Mouse (Mus musculus): ENCODE measurements around the gene Lrrc20. TPM values are rescaled to one million over a fixed set of nuclear protein-coding genes. Genes with fewer than 3 reads are reported as not detected.
"Not testable (repeated sequence)": the region's sequence is repeated elsewhere in the genome, so short reads cannot be mapped to it uniquely, and the experiment has no call there.

Gene Lrrc20
- polyA plus RNA-seq, 1 experiment from 2014 or later = 5.7 TPM

- H3K79me2 ChIP-seq (ENCODE audit: inconsistent target) = peaks cover 51% of the 10 kb centered on the region
- H3K27ac ChIP-seq = peak overlapping the region; percentile 81
- 2% methylated on average over 62 of the region's 62 CpGs for WGBS (ENCODE audit: missing documents)
- H3K36me3 ChIP-seq (ENCODE audit: inconsistent target) = 0 out of 2 replicates have a peak, but pooled peaks cover 6% of the 10 kb centered on the region
- peak overlapping the region; percentile 93 for H3K4me3 ChIP-seq (ENCODE audit: inconsistent target)
Observed at GRCm38 (mm10) chr10:61451931-61452617, 23.5 kb upstream of the Lrrc20 start.

GRCm38 (mm10) chr10:61452645-61453044 is 23.0 kb upstream of the Lrrc20 start, which contains the start of gene Eif4ebp2:
Eif4ebp2 (minus strand) TSS chr10:61452661.
- 0 out of 2 replicates have a peak, but pooled peaks cover 6% of the 10 kb centered on the region for H3K36me3 ChIP-seq (ENCODE audit: inconsistent target)
- H3K27ac ChIP-seq = peak within 1 kb of the TSS; percentile 81
- WGBS (ENCODE audit: missing documents) = 1% methylated on average over 36 of the region's 36 CpGs
- peaks cover 46% of the 10 kb centered on the region for H3K79me2 ChIP-seq (ENCODE audit: inconsistent target)
- H3K4me3 ChIP-seq (ENCODE audit: inconsistent target) = peak within 1 kb of the TSS; percentile 93

GRCm38 (mm10) chr10:61453171-61453570 is 22.4 kb upstream of the Lrrc20 start:
- H3K27ac ChIP-seq; H3K36me3 ChIP-seq (ENCODE audit: inconsistent target); H3K4me3 ChIP-seq (ENCODE audit: inconsistent target): not testable (repeated sequence)
- WGBS (ENCODE audit: missing documents) = 84% methylated on average over 3 of the region's 3 CpGs
- peaks cover 40% of the 10 kb centered on the region for H3K79me2 ChIP-seq (ENCODE audit: inconsistent target)

GRCm38 (mm10) chr10:61457182-61457581 is 18.4 kb upstream of the Lrrc20 start:
- Histone ChIP-seq H3K27ac (no peak overlapping the region), H3K79me2 (ENCODE audit: inconsistent target) (peaks cover under 1% of the 10 kb centered on the region; the same call in 1 of the 2 replicates), H3K4me3 (ENCODE audit: inconsistent target) (no peak overlapping the region), H3K36me3 (ENCODE audit: inconsistent target) (no peaks in the 10 kb centered on the region)
- 92% methylated on average over 3 of the region's 3 CpGs for whole genome bisulfite sequencing (ENCODE audit: missing documents)

GRCm38 (mm10) chr10:61465009-61465408 is 10.6 kb upstream of the Lrrc20 start:
- Histone ChIP-seq H3K79me2 (ENCODE audit: inconsistent target) (no peaks in the 10 kb centered on the region), H3K4me3 (ENCODE audit: inconsistent target) (no peak overlapping the region), H3K27ac (no peak overlapping the region), H3K36me3 (ENCODE audit: inconsistent target) (no peaks in the 10 kb centered on the region)
- 63% methylated on average over 4 of the region's 4 CpGs for WGBS (ENCODE audit: missing documents)

GRCm38 (mm10) chr10:61466242-61466641 is 9.4 kb upstream of the Lrrc20 start:
- Histone ChIP-seq H3K4me3 (ENCODE audit: inconsistent target) (no peak overlapping the region), H3K36me3 (ENCODE audit: inconsistent target) (no peaks in the 10 kb centered on the region), H3K79me2 (ENCODE audit: inconsistent target) (no peaks in the 10 kb centered on the region), H3K27ac (no peak overlapping the region)
- WGBS (ENCODE audit: missing documents) = 64% methylated on average over 8 of the region's 8 CpGs

- Histone ChIP-seq H3K36me3 (ENCODE audit: inconsistent target) (no peaks in the 10 kb centered on the region), H3K4me3 (ENCODE audit: inconsistent target) (no peak overlapping the region), H3K79me2 (ENCODE audit: inconsistent target) (no peaks in the 10 kb centered on the region), H3K27ac (no peak overlapping the region)
- WGBS (ENCODE audit: missing documents) = 31% methylated on average over 5 of the region's 5 CpGs
Observed at GRCm38 (mm10) chr10:61466873-61467272, 8.7 kb upstream of the Lrrc20 start.

GRCm38 (mm10) chr10:61468900-61469299 is 6.7 kb upstream of the Lrrc20 start:
- no peak overlapping the region for H3K4me3 ChIP-seq (ENCODE audit: inconsistent target)
- WGBS (ENCODE audit: missing documents) = 64% methylated on average over 7 of the region's 7 CpGs
- H3K79me2 ChIP-seq (ENCODE audit: inconsistent target) = no peaks in the 10 kb centered on the region
- H3K36me3 ChIP-seq (ENCODE audit: inconsistent target) = no peaks in the 10 kb centered on the region
- H3K27ac ChIP-seq = no peak overlapping the region

GRCm38 (mm10) chr10:61473640-61474039 is 2.0 kb upstream of the Lrrc20 start:
- no peak overlapping the region for H3K27ac ChIP-seq
- H3K36me3 ChIP-seq (ENCODE audit: inconsistent target) = no peaks in the 10 kb centered on the region
- no peaks in the 10 kb centered on the region for H3K79me2 ChIP-seq (ENCODE audit: inconsistent target)
- no peak overlapping the region for H3K4me3 ChIP-seq (ENCODE audit: inconsistent target)
- 89% methylated on average over 3 of the region's 3 CpGs for WGBS (ENCODE audit: missing documents)

- Histone ChIP-seq H3K36me3 (ENCODE audit: inconsistent target) (no peaks in the 10 kb centered on the region), H3K4me3 (ENCODE audit: inconsistent target) (no peak overlapping the region), H3K27ac (peak overlapping the region; percentile 16; the same call in 1 of the 2 replicates), H3K79me2 (ENCODE audit: inconsistent target) (no peaks in the 10 kb centered on the region)
- WGBS (ENCODE audit: missing documents) = 9% methylated on average over 1 of the region's 1 CpGs
Observed at GRCm38 (mm10) chr10:61474344-61474743, 1.3 kb upstream of the Lrrc20 start.

GRCm38 (mm10) chr10:61476440-61477165 is 1.0 kb downstream of the Lrrc20 start:
- H3K79me2 ChIP-seq (ENCODE audit: inconsistent target) = no peaks in the 10 kb centered on the region
- H3K4me3 ChIP-seq (ENCODE audit: inconsistent target) = peak overlapping the region; percentile 48
- WGBS (ENCODE audit: missing documents) = 3% methylated on average over 15 of the region's 15 CpGs
- no peaks in the 10 kb centered on the region for H3K36me3 ChIP-seq (ENCODE audit: inconsistent target)
- H3K27ac ChIP-seq = no peak overlapping the region

- Histone ChIP-seq H3K27ac (no peak overlapping the region), H3K36me3 (ENCODE audit: inconsistent target) (no peaks in the 10 kb centered on the region), H3K4me3 (ENCODE audit: inconsistent target) (no peak overlapping the region), H3K79me2 (ENCODE audit: inconsistent target) (no peaks in the 10 kb centered on the region)
- WGBS (ENCODE audit: missing documents) = 97% methylated on average over 10 of the region's 10 CpGs
Observed at GRCm38 (mm10) chr10:61479461-61479860, 3.9 kb downstream of the Lrrc20 start.

GRCm38 (mm10) chr10:61479927-61480326 is 4.3 kb downstream of the Lrrc20 start:
- H3K27ac ChIP-seq = no peak overlapping the region
- no peaks in the 10 kb centered on the region for H3K79me2 ChIP-seq (ENCODE audit: inconsistent target)
- no peaks in the 10 kb centered on the region for H3K36me3 ChIP-seq (ENCODE audit: inconsistent target)
- no peak overlapping the region for H3K4me3 ChIP-seq (ENCODE audit: inconsistent target)
- WGBS (ENCODE audit: missing documents) = 90% methylated on average over 4 of the region's 4 CpGs

GRCm38 (mm10) chr10:61480488-61480887 is 4.9 kb downstream of the Lrrc20 start:
- 86% methylated on average over 1 of the region's 1 CpGs for WGBS (ENCODE audit: missing documents)
- Histone ChIP-seq H3K4me3 (ENCODE audit: inconsistent target) (no peak overlapping the region), H3K79me2 (ENCODE audit: inconsistent target) (no peaks in the 10 kb centered on the region), H3K36me3 (ENCODE audit: inconsistent target) (no peaks in the 10 kb centered on the region), H3K27ac (no peak overlapping the region)

GRCm38 (mm10) chr10:61482771-61483170 is 7.2 kb downstream of the Lrrc20 start:
- 93% methylated on average over 7 of the region's 7 CpGs for WGBS (ENCODE audit: missing documents)
- no peaks in the 10 kb centered on the region for H3K36me3 ChIP-seq (ENCODE audit: inconsistent target)
- H3K79me2 ChIP-seq (ENCODE audit: inconsistent target) = no peaks in the 10 kb centered on the region
- H3K4me3 ChIP-seq (ENCODE audit: inconsistent target) = no peak overlapping the region
- H3K27ac ChIP-seq = no peak overlapping the region

All from macrophage (primary cell).